Mouse (Mus musculus) olfactory bulb, adult 2 months (tissue): Measurements from ENCODE around the gene Eif2a.

ENCODE experiments used
- CTCF ChIP-seq: fragments of 200-500 bp; IDR thresholded peaks from 2 replicates; pipeline ENCODE4 v1.5.1; 2012; ENCODE audit warnings: low read depth, mild to moderate bottlenecking, low read length, moderate library complexity; ENCODE audit not compliant: insufficient read depth
- POLR2A ChIP-seq: fragments of 200-500 bp; IDR thresholded peaks from 2 replicates; pipeline ENCODE4 v1.6.1; 2012; ENCODE audit warnings: mild to moderate bottlenecking, low read depth, low read length, moderate library complexity; ENCODE audit not compliant: insufficient read depth

GRCm38 (mm10) chr3:58512740-58513139 is 12.9 kb upstream of the Eif2a start:
- TF ChIP-seq POLR2A (no peak), CTCF (no peak)
